Comparison of ENCODE assay signal across 9 mouse cellular contexts in genomic region chr5:64313481-64313880, GRCm38 (mm10).
DNase-seq lines count a peak whose midpoint lies in the region; ATAC-seq lines count a peak whose summit lies in the region.
"Had no signal": no experiment of that assay in that cellular context is flagged by ENCODE, and none has a peak within 500 bp of the region (broad histone marks: within the 10 kb centered on the region; RNA-seq: fewer than 3 reads in every experiment).

No protein-coding gene starts in this region.

- H3K9me3 ChIP-seq in hindbrain, embryonic 10.5 days: no peaks in the 10 kb centered on the region
- H3K9me3 ChIP-seq in hindbrain, embryonic 16.5 days (ENCODE audit: control insufficient read depth, low read length): no peaks in the 10 kb centered on the region
- H3K9me3 ChIP-seq in hindbrain, embryonic 13.5 days: no peaks in the 10 kb centered on the region
- H3K9me3 ChIP-seq in midbrain, embryonic 10.5 days (replicated peaks): no peaks in the 10 kb centered on the region
- H3K9me3 ChIP-seq: heart, embryonic 13.5 days had no signal

- H3K36me3 ChIP-seq in hindbrain, embryonic 10.5 days: peaks cover 28% of the 10 kb centered on the region
- H3K36me3 ChIP-seq in hindbrain, embryonic 16.5 days (ENCODE audit: control insufficient read depth, insufficient read depth, low read length): no peaks in the 10 kb centered on the region
- H3K36me3 ChIP-seq in hindbrain, embryonic 13.5 days: peaks cover 6% of the 10 kb centered on the region
- peaks cover 24% of the 10 kb centered on the region for H3K36me3 ChIP-seq in midbrain, embryonic 10.5 days

- H3K9ac ChIP-seq in hindbrain, embryonic 16.5 days (ENCODE audit: low read depth, low read length): no peak overlapping the region
- H3K9ac ChIP-seq in hindbrain, embryonic 13.5 days: no peak overlapping the region
- H3K9ac ChIP-seq: heart, embryonic 13.5 days had no signal

- peaks cover 24% of the 10 kb centered on the region for H3K4me1 ChIP-seq in hindbrain, embryonic 10.5 days (replicated peaks)
- H3K4me1 ChIP-seq in hindbrain, embryonic 16.5 days (ENCODE audit: control insufficient read depth, insufficient read depth, low read depth, low read length): peaks cover 11% of the 10 kb centered on the region
- H3K4me1 ChIP-seq in hindbrain, embryonic 13.5 days (replicated peaks): peaks cover 30% of the 10 kb centered on the region
- H3K4me1 ChIP-seq in midbrain, embryonic 10.5 days: peaks cover 30% of the 10 kb centered on the region

- peak overlapping the region; percentile 83 for H3K27ac ChIP-seq in hindbrain, embryonic 10.5 days
- H3K27ac ChIP-seq in hindbrain, embryonic 16.5 days (ENCODE audit: low read depth, low read length): no peak overlapping the region
- H3K27ac ChIP-seq in hindbrain, embryonic 13.5 days: peak overlapping the region; percentile 60
- H3K27ac ChIP-seq in midbrain, embryonic 10.5 days (replicated peaks): peak overlapping the region; percentile 83
- H3K27ac ChIP-seq: heart, embryonic 13.5 days had no signal

- no peaks in the 10 kb centered on the region for H3K27me3 ChIP-seq in hindbrain, embryonic 10.5 days (ENCODE audit: insufficient read depth, poor library complexity, severe bottlenecking)
- no peaks in the 10 kb centered on the region for H3K27me3 ChIP-seq in hindbrain, embryonic 16.5 days (replicated peaks; ENCODE audit: control insufficient read depth, insufficient read depth, low read length)
- no peaks in the 10 kb centered on the region for H3K27me3 ChIP-seq in hindbrain, embryonic 13.5 days
- no peaks in the 10 kb centered on the region for H3K27me3 ChIP-seq in midbrain, embryonic 10.5 days (ENCODE audit: low read depth, poor library complexity, severe bottlenecking)
- H3K27me3 ChIP-seq: heart, embryonic 13.5 days had no signal

- no peak overlapping the region for H3K4me2 ChIP-seq in hindbrain, embryonic 16.5 days (ENCODE audit: low read length)
- no peak overlapping the region for H3K4me2 ChIP-seq in hindbrain, embryonic 13.5 days
- H3K4me2 ChIP-seq: heart, embryonic 13.5 days had no signal

- ATAC-seq in hindbrain, embryonic 16.5 days: no peak
- peak; percentile 19; the same call in 1 of the 2 replicates for ATAC-seq in hindbrain, embryonic 13.5 days (ENCODE audit: low FRiP score)

- WGBS in hindbrain, embryonic 10.5 days: 85% methylated on average over 1 of the region's 1 CpGs
- 95% methylated on average over 1 of the region's 1 CpGs for WGBS in hindbrain, embryonic 16.5 days
- WGBS in hindbrain, embryonic 13.5 days: 83% methylated on average over 1 of the region's 1 CpGs
- WGBS in midbrain, embryonic 10.5 days: 92% methylated on average over 1 of the region's 1 CpGs

- no peak overlapping the region for H3K4me3 ChIP-seq in hindbrain, embryonic 10.5 days
- H3K4me3 ChIP-seq in hindbrain, embryonic 16.5 days (ENCODE audit: low read length): no peak overlapping the region
- H3K4me3 ChIP-seq in hindbrain, embryonic 13.5 days: no peak overlapping the region
- no peak overlapping the region for H3K4me3 ChIP-seq in midbrain, embryonic 10.5 days
- H3K4me3 ChIP-seq: heart, embryonic 13.5 days had no signal

- no peak for DNase-seq in hindbrain, embryonic 10.5 days (ENCODE audit: low spot score)
- DNase-seq in A20 (ENCODE audit: low read depth, low spot score): peak; percentile 11
- DNase-seq in midbrain, embryonic 10.5 days (ENCODE audit: low spot score): no peak
- no peak for DNase-seq in gastrocnemius, postnatal 10 days
- DNase-seq in cerebellum, adult 11-12 months: no peak
- no peak for DNase-seq in T-cell, adult 2 months (ENCODE audit: low spot score)
